Mouse (Mus musculus): ENCODE results near the gene Auts2. TPM values are rescaled to one million over a fixed set of nuclear protein-coding genes. Genes with fewer than 3 reads are reported as not detected.

Gene Auts2
- polyA plus RNA-seq, 1 experiment from 2014 or later = 34.5 TPM

- H3K9me3 ChIP-seq (replicated peaks; ENCODE audit: control insufficient read depth, low read length) = no peaks in the 10 kb centered on the region
- H3K4me3 ChIP-seq (ENCODE audit: low read depth, low read length) = no peak overlapping the region
- no peak for DNase-seq (ENCODE audit: low spot score)
- no peak overlapping the region for H3K27ac ChIP-seq (ENCODE audit: low read depth, low read length)
- no peak overlapping the region for H3K9ac ChIP-seq (ENCODE audit: low read length)
- no peak overlapping the region for H3K4me2 ChIP-seq (ENCODE audit: low read length)
- ATAC-seq = no peak
- no peaks in the 10 kb centered on the region for H3K27me3 ChIP-seq (replicated peaks; ENCODE audit: control insufficient read depth, insufficient read depth, low read length)
- WGBS = 32% methylated on average over 3 of the region's 3 CpGs
- peaks cover 7% of the 10 kb centered on the region; the same call in 1 of the 2 replicates for H3K36me3 ChIP-seq (ENCODE audit: control insufficient read depth, insufficient read depth, low read length)
- H3K4me1 ChIP-seq (ENCODE audit: control insufficient read depth, insufficient read depth, low read length) = peaks cover 17% of the 10 kb centered on the region
Measured at GRCm38 (mm10) chr5:131513753-131514152, 1029.4 kb downstream of the Auts2 start.

GRCm38 (mm10) chr5:131512617-131513016 is 1030.5 kb downstream of the Auts2 start:
- 87% methylated on average over 10 of the region's 10 CpGs for WGBS
- DNase-seq (ENCODE audit: low spot score) = no peak
- peaks cover 17% of the 10 kb centered on the region for H3K4me1 ChIP-seq (ENCODE audit: control insufficient read depth, insufficient read depth, low read length)

DNA sequence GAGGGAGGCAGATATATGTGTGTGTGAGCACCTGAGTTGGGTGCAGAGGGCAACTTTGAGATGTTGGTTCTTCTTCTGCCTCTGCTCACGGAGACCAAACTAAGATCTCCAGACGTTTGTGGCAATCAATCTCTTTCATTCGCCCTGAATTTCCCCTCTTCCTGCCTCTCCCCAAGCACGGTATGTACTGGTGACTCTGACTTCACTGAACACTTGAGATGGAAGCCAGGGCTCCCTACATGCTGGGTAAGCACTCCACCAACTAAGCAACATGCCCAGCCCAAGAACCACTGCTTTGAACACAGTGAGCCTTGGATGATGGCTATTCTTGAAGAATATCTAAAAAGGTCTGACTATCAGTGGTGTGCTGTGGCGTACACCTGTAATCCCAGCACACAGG is 1032.5 kb downstream of the Auts2 start:
- no peak overlapping the region for H3K4me3 ChIP-seq (ENCODE audit: low read depth, low read length)
- H3K9me3 ChIP-seq (replicated peaks; ENCODE audit: control insufficient read depth, low read length) = no peaks in the 10 kb centered on the region
- DNase-seq (ENCODE audit: low spot score) = no peak
- no peak overlapping the region for H3K4me2 ChIP-seq (ENCODE audit: low read length)
- 89% methylated on average over 5 of the region's 5 CpGs for WGBS
- H3K36me3 ChIP-seq (ENCODE audit: control insufficient read depth, insufficient read depth, low read length) = peaks cover 7% of the 10 kb centered on the region; the same call in 1 of the 2 replicates
- no peak overlapping the region for H3K9ac ChIP-seq (ENCODE audit: low read length)
- H3K4me1 ChIP-seq (ENCODE audit: control insufficient read depth, insufficient read depth, low read length) = peaks cover 9% of the 10 kb centered on the region
- H3K27ac ChIP-seq (ENCODE audit: low read depth, low read length) = no peak overlapping the region
- ATAC-seq = no peak
- no peaks in the 10 kb centered on the region for H3K27me3 ChIP-seq (replicated peaks; ENCODE audit: control insufficient read depth, insufficient read depth, low read length)

More at GRCm38 (mm10) chr5:131512617-131513016, 1030.5 kb downstream of the Auts2 start:
- H3K9ac ChIP-seq (ENCODE audit: low read length) = no peak overlapping the region
- ATAC-seq = no peak
- H3K4me2 ChIP-seq (ENCODE audit: low read length) = no peak overlapping the region
- H3K27me3 ChIP-seq (replicated peaks; ENCODE audit: control insufficient read depth, insufficient read depth, low read length) = no peaks in the 10 kb centered on the region
- H3K9me3 ChIP-seq (replicated peaks; ENCODE audit: control insufficient read depth, low read length) = no peaks in the 10 kb centered on the region
- H3K36me3 ChIP-seq (ENCODE audit: control insufficient read depth, insufficient read depth, low read length) = peaks cover 7% of the 10 kb centered on the region; the same call in 1 of the 2 replicates
- no peak overlapping the region for H3K4me3 ChIP-seq (ENCODE audit: low read depth, low read length)
- H3K27ac ChIP-seq (ENCODE audit: low read depth, low read length) = no peak overlapping the region

- H3K27me3 ChIP-seq (replicated peaks; ENCODE audit: control insufficient read depth, insufficient read depth, low read length) = no peaks in the 10 kb centered on the region
- H3K4me2 ChIP-seq (ENCODE audit: low read length) = no peak overlapping the region
- H3K9me3 ChIP-seq (replicated peaks; ENCODE audit: control insufficient read depth, low read length) = no peaks in the 10 kb centered on the region
- H3K36me3 ChIP-seq (ENCODE audit: control insufficient read depth, insufficient read depth, low read length) = peaks cover 7% of the 10 kb centered on the region; the same call in 1 of the 2 replicates
- no peak overlapping the region for H3K4me3 ChIP-seq (ENCODE audit: low read depth, low read length)
- ATAC-seq (no peak), DNase-seq (ENCODE audit: low spot score) (no peak)
- H3K4me1 ChIP-seq (ENCODE audit: control insufficient read depth, insufficient read depth, low read length) = peaks cover 7% of the 10 kb centered on the region; the same call in 1 of the 2 replicates
- WGBS = 98% methylated on average over 4 of the region's 4 CpGs
- no peak overlapping the region for H3K27ac ChIP-seq (ENCODE audit: low read depth, low read length)
- no peak overlapping the region for H3K9ac ChIP-seq (ENCODE audit: low read length)
Measured at GRCm38 (mm10) chr5:131509315-131509714, 1033.8 kb downstream of the Auts2 start.

DNA sequence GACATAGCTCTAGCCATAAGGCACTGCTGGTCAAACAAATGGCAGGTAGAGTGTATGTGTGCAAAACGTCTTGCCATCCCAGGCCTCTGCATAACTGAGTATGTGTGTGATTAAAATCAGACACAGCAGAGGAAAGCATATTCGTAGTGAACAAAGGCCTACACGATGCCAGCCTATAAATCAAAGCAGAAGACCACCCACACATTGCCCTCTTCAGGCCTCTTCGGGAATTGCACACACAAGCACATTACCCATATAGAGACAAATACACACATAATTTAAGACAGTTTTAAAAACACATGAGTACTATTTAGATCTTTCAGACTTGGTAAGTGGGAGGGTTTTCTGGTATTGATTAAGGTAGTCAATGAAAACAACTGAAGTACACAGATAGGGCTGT is 1044.3 kb downstream of the Auts2 start:
- Histone ChIP-seq H3K4me1 (ENCODE audit: control insufficient read depth, insufficient read depth, low read length) (no peaks in the 10 kb centered on the region), H3K4me2 (ENCODE audit: low read length) (no peak overlapping the region), H3K9ac (ENCODE audit: low read length) (no peak overlapping the region), H3K27ac (ENCODE audit: low read depth, low read length) (no peak overlapping the region), H3K9me3 (replicated peaks; ENCODE audit: control insufficient read depth, low read length) (no peaks in the 10 kb centered on the region), H3K4me3 (ENCODE audit: low read depth, low read length) (no peak overlapping the region), H3K36me3 (ENCODE audit: control insufficient read depth, insufficient read depth, low read length) (0 out of 2 replicates have a peak, but pooled peaks cover 8% of the 10 kb centered on the region), H3K27me3 (replicated peaks; ENCODE audit: control insufficient read depth, insufficient read depth, low read length) (no peaks in the 10 kb centered on the region)
- 90% methylated on average over 4 of the region's 4 CpGs for WGBS
- DNase-seq (ENCODE audit: low spot score) (no peak), ATAC-seq (no peak)

DNA sequence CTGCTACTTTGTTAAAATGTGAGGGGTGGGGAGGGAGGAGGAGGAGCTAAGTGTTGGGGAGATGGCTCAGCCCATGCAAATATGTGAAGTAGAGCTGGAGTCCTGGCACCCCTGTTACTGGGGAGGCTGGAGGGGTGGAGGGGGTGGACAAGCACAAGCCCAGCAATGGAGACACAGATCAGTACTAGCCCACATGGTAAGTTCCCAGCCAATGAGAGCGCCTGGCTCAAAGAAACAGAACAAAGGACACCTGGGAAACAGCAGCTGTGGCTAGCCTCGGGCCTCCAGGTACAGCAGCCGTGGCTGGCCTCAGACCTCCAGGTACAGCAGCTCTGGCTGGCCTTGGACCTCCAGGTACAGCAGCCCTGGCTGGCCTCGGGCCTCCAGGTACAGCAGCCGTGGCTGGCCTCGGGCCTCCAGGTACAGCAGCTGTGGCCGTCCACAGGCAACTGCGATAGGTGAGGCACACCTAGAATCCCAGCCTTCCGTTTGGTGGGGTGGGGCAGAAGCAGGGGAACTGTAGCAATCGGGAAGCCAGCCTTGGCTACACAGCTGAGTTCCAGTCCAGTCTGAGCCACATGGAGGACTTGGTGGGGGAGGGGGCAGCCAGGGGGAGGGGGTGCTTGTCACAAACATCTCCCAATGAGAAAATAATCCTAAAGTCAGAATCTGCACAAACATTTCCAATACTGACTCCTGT is 1046.5 kb downstream of the Auts2 start:
- Histone ChIP-seq H3K9ac (ENCODE audit: low read length) (no peak overlapping the region), H3K4me3 (ENCODE audit: low read depth, low read length) (no peak overlapping the region), H3K4me2 (ENCODE audit: low read length) (no peak overlapping the region), H3K4me1 (ENCODE audit: control insufficient read depth, insufficient read depth, low read length) (no peaks in the 10 kb centered on the region), H3K36me3 (ENCODE audit: control insufficient read depth, insufficient read depth, low read length) (peaks cover 11% of the 10 kb centered on the region; the same call in 1 of the 2 replicates), H3K9me3 (replicated peaks; ENCODE audit: control insufficient read depth, low read length) (no peaks in the 10 kb centered on the region), H3K27me3 (replicated peaks; ENCODE audit: control insufficient read depth, insufficient read depth, low read length) (no peaks in the 10 kb centered on the region), H3K27ac (ENCODE audit: low read depth, low read length) (no peak overlapping the region)
- 97% methylated on average over 10 of the region's 10 CpGs for WGBS
- DNase-seq (ENCODE audit: low spot score) (no peak), ATAC-seq (no peak)

- Histone ChIP-seq H3K9ac (ENCODE audit: low read length) (no peak overlapping the region), H3K36me3 (ENCODE audit: control insufficient read depth, insufficient read depth, low read length) (peaks cover 11% of the 10 kb centered on the region; the same call in 1 of the 2 replicates), H3K27me3 (replicated peaks; ENCODE audit: control insufficient read depth, insufficient read depth, low read length) (no peaks in the 10 kb centered on the region), H3K9me3 (replicated peaks; ENCODE audit: control insufficient read depth, low read length) (no peaks in the 10 kb centered on the region), H3K27ac (ENCODE audit: low read depth, low read length) (no peak overlapping the region), H3K4me3 (ENCODE audit: low read depth, low read length) (no peak overlapping the region), H3K4me1 (ENCODE audit: control insufficient read depth, insufficient read depth, low read length) (no peaks in the 10 kb centered on the region), H3K4me2 (ENCODE audit: low read length) (no peak overlapping the region)
- ATAC-seq (no peak), DNase-seq (ENCODE audit: low spot score) (no peak)
- WGBS = 80% methylated on average over 5 of the region's 5 CpGs
Measured at GRCm38 (mm10) chr5:131494564-131494963, 1048.6 kb downstream of the Auts2 start.

DNA sequence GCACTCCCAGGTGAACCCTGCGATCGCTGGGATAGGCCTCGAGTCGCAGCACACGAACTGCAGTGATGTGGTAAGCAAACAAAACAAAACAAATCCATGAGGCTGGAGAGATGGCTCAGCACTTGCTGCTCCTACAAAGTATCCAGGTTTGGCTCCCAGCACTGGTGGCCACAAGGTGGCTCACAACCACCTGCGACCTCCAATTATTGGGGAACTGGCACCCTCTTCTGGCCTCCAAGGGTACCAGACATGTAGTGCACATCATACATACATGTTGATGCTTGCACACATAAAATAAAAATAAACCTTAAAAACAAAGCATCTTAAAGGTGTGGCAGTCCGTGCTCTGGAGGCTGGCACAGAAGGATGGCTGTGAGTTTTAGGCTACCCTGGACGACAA is 1050.6 kb downstream of the Auts2 start:
- H3K9me3 ChIP-seq (replicated peaks; ENCODE audit: control insufficient read depth, low read length) = no peaks in the 10 kb centered on the region
- no peak overlapping the region for H3K27ac ChIP-seq (ENCODE audit: low read depth, low read length)
- H3K9ac ChIP-seq (ENCODE audit: low read length) = no peak overlapping the region
- no peaks in the 10 kb centered on the region for H3K27me3 ChIP-seq (replicated peaks; ENCODE audit: control insufficient read depth, insufficient read depth, low read length)
- no peak for ATAC-seq
- H3K4me1 ChIP-seq (ENCODE audit: control insufficient read depth, insufficient read depth, low read length) = no peaks in the 10 kb centered on the region
- H3K36me3 ChIP-seq (ENCODE audit: control insufficient read depth, insufficient read depth, low read length) = peaks cover 7% of the 10 kb centered on the region; the same call in 1 of the 2 replicates
- H3K4me2 ChIP-seq (ENCODE audit: low read length) = no peak overlapping the region
- no peak overlapping the region for H3K4me3 ChIP-seq (ENCODE audit: low read depth, low read length)
- DNase-seq (ENCODE audit: low spot score) = no peak
- 92% methylated on average over 8 of the region's 8 CpGs for WGBS

GRCm38 (mm10) chr5:131491843-131492242 is 1051.3 kb downstream of the Auts2 start:
- Histone ChIP-seq H3K4me1 (ENCODE audit: control insufficient read depth, insufficient read depth, low read length) (no peaks in the 10 kb centered on the region), H3K9me3 (replicated peaks; ENCODE audit: control insufficient read depth, low read length) (no peaks in the 10 kb centered on the region), H3K27me3 (replicated peaks; ENCODE audit: control insufficient read depth, insufficient read depth, low read length) (no peaks in the 10 kb centered on the region), H3K27ac (ENCODE audit: low read depth, low read length) (no peak overlapping the region), H3K36me3 (ENCODE audit: control insufficient read depth, insufficient read depth, low read length) (peaks cover 7% of the 10 kb centered on the region; the same call in 1 of the 2 replicates), H3K9ac (ENCODE audit: low read length) (no peak overlapping the region), H3K4me3 (ENCODE audit: low read depth, low read length) (no peak overlapping the region), H3K4me2 (ENCODE audit: low read length) (no peak overlapping the region)
- 83% methylated on average over 8 of the region's 8 CpGs for WGBS
- DNase-seq (ENCODE audit: low spot score) (no peak), ATAC-seq (no peak)
